Mouse (Mus musculus) brain, adult 2 months (tissue): ENCODE data around the gene Pfn3.

Source experiments
- DNase-seq: peaks from one replicate; pipeline ENCODE4 v3.0.0; 2011; ENCODE audit warnings: low read depth, low spot score

The Pfn3 gene

DNA sequence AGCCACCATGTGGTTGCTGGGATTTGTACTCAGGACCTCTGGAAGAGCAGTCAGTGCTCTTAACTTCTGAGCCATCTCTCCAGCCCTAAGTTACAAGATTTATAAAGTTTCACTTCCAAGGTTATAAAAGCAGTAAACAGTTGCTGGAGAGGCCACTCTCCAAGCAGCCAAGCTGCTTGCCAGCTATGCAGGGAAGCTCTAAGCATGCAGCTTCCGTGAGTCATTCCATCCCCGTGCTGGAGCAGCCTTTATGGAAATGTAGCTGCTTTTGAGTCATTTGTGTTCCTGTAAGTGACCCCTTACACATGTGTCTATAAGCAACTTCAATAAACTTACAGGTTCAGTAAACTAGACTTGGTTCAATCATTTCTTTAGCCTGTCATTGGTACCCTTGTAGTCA is 15.5 kb upstream of the Pfn3 start:
- no peak for DNase-seq

DNA sequence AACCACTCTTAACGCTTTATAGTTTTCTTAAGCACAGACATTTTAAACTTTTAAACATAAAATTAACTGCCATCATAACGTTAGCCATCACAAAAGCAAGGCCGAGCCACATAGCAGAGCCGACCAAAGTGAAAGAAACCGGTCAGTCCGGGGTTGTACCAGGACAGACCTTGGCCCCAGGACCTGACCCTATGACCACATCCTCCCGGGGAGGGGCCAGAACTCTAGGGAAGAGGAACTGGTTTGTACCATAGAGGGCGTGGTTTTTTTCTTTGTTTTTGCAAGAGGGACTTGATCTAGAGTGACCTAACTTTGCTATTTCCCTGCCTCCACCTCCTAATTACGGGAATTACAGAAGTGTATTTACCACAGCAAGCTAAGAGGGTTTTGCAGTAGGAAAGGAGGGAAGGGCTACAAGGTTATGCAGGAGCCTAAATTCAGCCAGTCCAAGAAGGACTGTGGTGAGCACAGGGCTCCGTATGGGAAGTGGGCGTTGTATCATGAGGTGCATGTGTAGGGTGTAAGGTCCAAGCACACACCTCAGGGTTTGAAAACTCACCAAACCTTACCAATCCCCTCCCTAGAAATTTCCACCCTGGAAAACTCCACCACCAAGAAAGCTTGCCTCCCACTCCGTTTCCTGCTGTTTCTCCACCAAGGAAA is 14.3 kb upstream of the Pfn3 start:
- no peak for DNase-seq

DNA sequence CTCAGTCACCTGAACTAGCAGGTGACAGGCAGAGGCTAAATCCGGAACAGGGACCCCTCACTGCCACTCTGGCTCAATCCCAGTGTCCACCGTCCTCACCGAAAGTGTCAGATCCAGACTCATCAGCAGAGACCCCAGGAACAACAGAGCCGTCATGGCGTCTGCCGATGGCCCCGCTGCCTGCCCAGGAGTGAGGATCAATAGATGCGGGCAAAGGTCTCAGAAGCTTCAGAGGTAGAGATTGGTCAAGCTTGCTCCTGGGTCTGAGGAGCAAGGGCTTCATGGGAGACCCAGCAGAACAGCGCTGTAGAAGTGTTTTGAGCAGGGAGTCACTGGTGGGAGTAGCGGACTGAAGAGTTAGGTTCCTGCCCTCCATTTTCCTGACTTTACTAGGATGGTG is 11.6 kb upstream of the Pfn3 start, which contains the start of gene F12:
Gene F12 (minus strand): TSS at position 181 of the 400 bp plus-strand sequence.
- no peak for DNase-seq

DNA sequence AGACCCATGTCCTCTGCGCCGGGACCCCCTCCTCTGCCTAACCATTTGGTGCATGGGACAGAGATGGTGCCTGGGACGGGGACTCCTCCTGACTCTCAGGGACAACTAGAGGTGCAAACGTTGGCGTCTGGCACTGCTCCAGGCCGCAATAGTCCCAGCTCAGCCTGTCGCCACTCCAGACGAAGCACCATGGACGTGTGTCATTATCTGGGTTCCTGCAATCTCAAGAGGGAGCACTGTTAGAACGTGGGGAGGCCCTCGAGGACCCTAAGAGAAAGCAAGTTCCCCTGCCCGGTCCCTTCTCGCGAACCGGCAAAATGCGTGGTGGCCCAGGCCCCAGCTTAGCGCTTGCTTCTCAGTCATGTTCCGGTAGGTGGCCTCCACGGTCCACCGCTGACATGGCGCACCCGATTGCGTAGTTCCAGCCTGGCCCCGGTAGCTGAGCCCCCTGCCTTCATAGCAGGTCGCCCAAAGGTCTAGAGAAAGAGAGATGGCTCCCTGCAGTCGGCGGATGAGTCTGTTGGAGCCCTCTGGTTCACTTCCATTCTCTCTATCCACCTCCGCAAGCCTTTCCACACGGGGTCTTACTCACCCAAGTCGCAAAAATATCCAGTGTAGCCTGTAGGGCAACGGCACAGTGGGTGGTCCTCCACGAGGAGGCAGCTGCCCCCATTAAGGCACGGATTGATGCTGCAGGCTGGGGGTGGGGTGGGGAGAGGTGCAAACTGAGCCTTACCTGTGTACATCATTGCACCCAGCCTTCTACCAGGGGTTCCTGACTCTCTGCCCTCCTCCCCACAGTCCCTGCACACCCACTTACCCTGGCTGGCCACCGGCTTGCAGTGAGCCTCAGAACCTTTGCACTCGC is 6.1 kb upstream of the Pfn3 start:
- DNase-seq, result peak; percentile 71

DNA sequence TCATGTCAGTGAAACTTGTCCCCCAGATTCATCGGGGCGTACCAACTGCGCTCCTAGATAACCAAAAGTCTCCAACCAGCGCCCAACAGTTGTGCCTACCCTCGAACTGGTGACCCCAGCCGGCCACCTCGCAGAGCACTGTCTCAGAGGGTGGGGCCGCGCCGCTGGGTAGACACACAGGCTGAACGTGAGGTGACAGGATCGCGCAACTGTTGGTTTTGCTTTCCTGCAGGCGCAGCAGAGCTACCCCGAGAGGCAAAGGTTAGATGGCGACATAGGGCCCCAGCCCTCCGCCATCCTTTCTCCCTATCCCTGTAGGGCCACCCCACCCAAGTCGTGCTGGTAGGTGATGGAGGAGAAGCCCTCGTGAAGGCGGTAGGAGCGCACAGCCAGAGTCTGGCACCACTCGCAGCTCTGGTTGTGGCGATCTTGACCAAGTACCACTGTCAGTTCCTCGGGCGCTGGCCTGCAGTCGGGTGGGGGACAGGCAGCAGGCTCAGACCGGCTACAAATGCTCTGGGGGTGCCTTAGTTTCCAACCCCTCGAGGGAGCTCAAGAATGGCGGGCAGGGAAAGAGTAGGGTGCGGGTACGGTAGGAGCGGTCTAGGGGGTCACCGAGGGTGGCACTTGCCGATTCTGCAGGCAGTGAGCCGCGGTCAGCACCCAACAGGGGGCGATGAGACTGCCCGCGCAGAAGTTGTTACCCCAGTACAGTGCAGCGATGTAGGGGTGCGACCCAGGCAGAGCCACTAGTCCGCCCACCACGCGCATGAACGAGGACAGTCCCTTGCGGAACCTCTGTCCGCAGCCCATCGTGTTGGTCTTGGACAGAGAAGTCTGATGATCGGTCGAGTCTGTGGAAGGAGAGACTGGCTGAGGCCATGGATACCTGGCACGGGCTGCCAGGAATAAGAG is 5.2 kb upstream of the Pfn3 start:
- DNase-seq, result no peak

DNA sequence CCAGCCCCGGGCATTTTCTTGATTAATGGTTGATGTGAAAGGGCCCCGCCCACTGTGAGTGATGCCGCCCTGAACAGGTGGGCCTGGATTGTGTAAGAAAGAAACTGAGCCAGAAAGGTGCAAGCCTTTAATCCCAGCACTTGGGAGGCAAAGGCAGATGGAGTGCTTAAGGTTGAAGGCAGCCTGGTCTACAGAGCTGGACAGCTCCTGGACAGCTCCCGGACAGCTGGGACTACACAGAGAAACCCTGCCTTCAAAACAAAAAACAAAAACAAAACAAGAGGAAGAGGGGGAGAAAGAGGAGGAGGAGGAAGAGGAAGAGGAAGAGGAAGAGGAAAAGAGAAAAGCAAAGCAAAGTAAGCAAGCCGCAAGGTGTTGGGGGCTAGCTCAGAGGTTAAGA is 4.1 kb upstream of the Pfn3 start:
- no peak for DNase-seq

DNA sequence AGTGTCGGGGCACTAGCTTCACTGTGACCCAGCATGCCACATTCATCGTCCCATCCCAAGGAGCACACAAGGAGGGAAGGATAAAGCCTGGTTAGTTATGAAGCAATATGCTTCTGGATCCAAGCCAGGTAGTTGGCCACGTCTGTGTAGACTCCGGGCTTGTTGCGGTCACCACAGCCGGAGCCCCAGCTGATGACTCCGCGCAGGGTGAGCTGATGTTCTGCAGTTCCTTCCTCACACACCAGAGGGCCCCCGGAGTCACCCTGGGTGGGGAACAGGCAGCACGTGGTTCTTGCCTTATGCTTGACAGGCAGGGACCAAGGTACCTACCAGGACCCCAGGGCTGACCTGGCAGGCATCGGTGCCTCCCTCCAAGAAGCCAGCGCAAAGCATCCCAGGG is 3.0 kb upstream of the Pfn3 start:
- peak; percentile 86 for DNase-seq

DNA sequence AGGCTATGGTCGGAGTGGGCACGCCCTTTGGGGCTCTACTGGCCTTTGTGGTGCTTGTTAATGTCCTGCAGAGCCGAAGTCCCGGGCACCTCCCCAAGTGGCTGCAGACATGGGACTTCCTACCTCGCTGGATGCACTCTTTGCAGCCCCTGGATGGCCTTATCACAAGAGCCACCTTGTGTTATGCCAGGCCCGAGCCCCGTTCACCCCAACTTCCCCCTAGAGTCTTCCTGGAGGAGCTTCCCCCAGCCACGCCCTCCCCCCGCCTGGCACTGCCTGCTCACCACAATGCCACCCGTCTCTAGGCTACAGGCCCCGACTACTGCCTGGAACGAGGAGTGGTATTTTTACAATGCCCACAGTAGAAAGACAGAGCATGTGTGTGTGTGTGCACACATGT is 1.7 kb downstream of the Pfn3 start:
- no peak for DNase-seq

DNA sequence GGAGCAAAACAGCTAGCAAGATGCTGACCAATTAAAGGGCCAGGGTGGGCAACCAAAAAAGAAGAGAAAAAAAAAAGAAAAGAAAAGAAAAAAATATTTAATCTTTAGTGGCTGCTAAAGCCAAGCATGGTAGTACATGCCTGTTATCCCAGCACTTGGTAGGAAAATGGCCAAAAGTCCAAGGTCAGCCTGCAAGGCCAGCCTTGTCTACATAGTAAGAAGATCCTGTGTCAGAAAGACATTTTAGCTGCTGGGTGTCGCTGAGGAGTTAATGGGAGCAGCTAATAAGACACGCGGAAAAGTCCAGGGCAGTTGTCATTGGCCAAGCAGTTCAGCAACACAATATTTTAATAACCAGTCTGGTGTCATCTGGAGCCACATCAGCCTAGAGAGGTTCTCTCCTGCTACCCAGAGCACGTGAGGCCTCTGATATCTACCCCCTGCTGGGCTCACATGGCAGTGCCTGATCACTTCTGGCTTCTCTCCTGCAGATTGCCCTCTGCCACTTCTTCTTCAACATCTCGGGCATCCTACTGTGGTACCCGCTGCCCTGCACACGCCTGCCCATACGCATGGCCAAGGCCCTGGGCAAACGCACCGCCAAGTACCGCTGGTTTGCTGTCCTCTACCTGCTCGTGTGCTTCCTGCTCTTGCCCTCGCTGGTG is 2.3 kb downstream of the Pfn3 start:
- no peak for DNase-seq

DNA sequence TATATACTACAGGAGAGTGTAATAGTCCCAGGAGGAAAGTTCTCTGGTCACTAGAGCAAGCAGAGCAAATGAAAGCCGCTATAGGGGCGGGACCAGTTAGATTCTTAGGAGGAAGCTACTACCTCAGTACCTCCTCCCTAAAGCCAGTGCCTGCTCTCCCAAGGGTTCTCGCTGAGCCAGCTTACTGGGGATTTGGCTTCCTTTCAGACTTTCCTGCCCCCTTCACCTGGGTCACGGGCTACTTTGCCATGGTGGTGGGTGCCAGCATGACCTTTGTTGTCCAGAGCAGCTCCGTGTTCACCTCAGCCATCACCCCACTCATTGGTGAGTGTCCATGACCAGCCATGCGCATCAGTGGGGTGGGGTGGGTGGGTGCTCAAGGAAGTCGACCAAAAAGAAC is 3.2 kb downstream of the Pfn3 start:
- no peak for DNase-seq

DNA sequence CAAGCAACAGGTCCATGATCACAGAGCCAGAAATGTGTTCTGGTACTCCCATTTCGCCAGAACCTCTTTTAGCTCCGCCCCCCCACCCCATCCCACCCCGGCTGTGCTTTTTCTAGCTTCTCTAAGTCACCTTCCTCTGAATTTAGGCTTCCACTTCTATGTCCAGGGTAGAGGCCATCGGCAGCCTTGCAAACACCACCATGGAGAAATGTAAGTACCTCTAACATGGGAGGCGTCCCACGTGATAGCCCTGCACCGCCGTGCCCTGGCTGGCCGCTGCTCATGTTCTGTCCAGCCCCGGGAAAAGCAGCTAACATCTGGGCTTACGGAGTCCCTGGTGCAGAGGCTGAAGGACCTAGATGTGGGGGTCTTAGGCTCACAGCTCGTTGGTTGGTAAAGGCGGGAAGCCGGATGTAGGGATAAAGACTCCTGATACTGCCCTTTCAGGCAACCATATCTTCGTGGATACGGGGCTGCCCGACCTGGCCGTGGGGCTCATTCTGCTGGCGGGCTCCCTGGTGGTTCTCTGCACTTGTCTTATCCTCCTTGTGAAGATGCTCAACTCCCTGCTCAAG is 6.4 kb downstream of the Pfn3 start:
- no peak for DNase-seq

DNA sequence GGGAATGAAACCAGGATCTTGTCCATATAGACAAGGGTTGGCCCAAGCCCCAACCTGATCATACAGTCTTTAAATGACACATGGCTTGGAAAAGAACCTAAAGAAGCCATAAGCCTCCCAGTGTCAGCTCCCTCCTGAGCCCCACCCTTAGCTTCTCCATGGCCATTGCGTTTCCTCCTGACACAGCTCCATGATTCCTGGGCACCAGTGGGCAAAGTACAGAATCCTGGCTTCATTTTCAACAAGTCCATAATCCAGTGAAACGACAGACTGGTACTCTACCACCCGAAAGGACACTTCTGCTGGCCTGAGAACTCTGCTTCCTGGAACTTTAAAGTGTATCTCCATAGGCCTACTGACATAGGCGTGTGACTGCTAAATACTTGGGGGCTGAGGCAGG is 7.7 kb downstream of the Pfn3 start:
- no peak for DNase-seq

DNA sequence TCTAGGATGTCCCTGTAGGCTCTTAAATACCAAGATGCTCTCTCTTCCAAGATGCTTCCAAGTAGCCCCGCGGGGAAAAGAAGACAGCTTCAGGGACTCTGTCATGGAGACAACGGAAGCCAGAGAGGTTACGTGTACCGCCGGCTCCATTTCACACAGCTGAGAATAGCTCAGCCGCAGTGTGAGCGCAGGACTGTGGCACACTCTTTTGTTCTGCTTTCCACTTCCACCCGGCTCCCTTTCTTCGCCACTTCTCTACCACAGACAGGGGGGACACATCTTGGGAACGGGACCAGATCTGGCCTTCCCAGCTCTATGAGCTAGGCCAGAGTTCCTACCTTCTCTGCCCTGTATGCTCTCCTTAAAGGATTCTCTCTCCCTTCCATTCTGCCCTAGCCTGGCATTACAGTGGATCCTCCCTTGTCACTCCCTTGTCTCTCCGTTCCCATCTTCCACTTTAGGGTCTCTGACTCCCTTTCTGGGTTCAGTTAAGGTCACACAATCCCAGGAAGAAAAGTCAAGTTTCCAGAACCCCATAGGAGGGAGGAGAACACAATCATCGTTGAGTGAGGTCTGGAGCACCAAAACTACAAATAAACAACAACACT is 9.1 kb downstream of the Pfn3 start:
- no peak for DNase-seq

DNA sequence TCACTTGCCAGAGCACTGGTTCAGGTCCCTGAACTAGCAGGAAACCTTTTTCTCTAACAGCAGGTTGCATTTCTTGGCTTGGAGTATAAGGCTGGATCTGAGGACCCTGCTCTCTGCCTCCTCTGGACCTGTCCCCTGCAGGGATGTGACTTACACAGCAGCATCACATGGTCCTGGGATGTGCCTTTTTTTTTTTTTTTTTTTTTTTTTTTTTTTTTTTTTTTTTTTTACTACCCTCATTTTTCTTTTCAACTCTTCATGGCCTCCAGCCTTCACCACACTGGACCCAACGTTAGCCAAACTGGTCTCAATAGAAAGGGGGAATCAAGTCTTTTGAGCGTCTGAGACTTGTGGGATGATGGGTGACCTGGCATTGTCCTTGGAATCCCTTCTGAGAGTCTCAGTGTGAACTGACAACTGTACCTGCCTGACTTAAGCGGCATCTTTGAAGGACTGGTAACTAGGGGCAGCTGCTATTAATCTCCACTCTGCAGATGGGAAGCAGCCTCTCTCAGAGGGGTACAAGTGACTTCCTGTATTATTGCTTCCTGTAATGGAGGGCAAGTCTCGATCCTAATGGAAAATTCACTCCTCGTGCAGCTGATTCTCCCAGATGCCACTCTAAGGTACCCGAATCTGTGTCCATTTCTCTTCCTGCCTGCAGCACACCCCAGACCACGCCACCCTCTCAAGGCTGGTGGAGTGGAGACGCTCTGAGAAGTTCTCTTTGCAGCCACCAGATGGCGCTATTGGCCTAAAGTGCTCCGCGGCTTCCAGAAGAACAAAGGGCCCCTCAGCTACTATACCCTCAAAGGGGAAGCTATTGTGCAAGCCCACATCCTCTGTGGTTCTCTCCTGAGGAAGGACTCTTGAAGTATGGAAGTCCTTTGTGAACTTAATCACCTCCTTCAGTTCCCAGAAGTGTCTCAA is 9.9 kb downstream of the Pfn3 start:
- DNase-seq, result peak; percentile 89

DNA sequence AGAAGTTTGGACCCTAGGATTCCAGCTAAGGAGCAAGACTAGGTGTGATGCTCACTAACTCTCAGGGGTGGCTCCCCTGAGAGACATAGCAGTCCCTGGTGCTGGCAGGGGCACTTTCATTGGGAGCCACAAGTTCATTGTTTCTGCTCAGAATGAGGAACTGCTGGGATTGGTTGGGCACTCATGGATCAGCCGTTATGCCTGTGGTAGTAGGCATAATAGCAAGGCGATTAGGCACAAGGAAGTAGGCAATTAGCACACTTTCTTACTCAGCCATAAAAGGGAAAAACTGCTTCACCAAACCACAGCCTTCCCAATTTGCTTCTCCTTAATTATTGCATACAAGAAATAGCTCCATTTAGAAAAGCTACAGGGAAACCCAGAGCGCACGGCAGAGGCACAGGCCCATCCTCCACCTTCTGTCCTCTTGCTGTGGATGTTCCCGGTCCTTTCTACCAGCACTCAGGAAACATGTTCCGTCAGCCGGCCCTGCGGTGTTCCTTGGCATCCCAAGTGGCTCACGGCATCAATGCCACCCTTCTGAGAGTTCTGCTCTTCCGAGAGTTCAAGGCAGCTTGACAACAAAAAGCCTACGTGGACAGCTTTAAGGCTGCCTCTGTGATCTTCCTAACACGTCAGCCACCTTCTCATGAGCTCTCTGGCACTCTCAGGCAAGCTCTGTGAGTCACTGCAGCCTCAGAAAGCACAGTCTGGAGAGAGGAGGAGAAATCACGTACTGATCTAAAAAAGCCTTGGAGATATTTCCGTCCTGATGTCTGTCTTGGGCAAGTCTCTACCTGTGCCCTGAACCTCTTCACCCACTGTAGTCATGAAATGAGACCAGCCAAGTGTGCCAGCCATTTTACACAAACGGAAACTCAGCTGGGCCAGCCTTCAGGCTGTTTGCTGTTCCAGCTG is 10.8 kb downstream of the Pfn3 start:
- DNase-seq, result peak; percentile 93

DNA sequence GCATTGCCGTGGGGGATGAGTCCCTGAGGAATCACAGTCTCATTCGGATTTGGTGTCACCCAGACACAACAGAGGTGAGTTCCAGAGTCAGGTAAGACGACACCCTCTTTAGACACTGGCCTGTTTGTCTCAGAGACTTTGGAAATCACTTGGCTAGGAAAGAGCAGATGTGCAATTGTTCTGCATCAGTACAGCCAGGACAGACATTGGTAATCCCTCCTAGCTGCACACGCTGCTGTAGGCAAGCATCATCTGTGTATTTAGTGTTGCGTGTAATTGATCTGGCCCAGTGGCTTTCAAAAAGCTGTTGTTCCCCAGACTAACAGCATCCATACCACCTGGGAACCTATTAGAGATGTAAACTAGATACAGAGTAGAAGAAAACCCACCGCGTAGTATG is 11.8 kb downstream of the Pfn3 start:
- no peak for DNase-seq

DNA sequence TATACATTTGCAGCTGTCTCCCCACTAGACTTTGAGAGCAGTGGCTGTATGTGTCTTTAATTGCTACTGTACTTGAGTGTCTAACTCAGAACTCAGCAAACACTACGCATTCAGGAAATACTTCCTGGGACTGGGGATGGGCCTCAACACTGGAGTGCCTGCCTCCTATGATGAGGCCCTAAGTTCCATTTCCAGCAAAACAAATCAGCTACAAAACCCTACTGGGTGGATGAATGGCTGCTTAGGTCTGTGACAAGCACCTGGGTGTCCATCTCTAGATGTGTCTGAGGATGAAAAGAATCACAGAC is 15.0 kb downstream of the Pfn3 start:
- DNase-seq, result no peak

DNA sequence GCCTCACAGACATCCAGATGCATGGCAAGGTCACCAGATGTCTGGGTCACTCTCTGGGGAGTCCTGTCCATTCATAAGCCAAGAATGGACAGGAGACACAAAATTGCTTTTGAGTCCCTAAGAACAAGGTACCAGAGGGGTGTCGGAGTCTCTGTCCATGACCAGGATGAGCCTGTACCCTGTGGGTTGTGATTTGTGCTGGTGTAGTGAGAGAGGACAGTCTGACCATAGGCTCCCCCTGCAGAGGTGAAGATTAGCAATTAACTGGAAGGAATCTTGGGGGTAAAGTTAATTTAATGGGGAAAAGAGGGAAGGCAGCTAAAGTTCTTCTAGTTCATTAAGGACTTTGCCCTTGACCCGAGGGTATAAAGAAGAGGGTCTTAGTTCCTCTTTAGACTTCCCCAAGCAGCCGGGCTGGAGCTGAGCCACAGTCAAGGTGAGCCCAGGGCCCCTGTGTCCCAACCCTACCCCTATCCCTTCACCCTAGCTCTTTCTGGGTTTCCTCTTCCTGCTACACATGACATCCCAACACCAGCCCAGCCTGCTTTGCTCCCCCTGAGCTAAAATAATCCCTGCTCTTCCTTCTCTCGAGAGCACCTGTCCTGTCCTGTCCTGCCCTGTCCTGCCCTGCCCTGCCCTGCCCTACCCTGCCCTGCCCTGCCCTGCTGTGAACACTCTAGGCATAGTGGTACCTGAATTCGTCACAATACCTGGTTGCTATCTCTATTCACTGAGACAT is 15.6 kb downstream of the Pfn3 start:
- no peak for DNase-seq
